Mouse (Mus musculus) embryonic fibroblast, embryonic 13.5 days (primary cell): ENCODE data around the gene Gng8.

ENCODE experiments used
- CTCF ChIP-seq: IDR thresholded peaks from 2 replicates; pipeline ENCODE4 v1.5.1; 2011; ENCODE audit warnings: mild to moderate bottlenecking, control low read depth, low read length, moderate library complexity, borderline replicate concordance; ENCODE audit not compliant: insufficient read depth
- POLR2A ChIP-seq: IDR thresholded peaks from 2 replicates; pipeline ENCODE4 v1.6.1; 2011; ENCODE audit warnings: low read depth, mild to moderate bottlenecking, control low read depth, low read length, moderate library complexity

DNA sequence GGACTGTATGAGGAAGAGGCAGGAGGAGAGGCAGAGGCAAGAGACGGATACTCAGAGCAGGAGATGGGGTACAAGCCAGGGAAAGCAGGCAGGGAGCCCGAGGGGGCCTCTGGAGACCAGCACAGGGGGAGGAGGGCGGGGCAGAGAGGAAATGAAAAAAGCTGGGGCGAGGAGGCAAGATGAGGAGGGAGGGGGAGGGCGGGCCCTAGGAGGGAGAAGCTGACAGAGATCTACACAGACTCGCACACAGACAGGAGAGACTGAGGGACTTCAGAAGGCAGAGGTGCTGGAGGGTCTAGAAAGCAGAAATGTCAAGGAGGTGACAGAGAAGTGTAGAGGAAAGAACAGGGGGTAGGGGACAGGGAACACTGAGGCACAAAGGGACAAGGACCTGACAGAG is 14.7 kb downstream of the Gng8 start, which contains the start of gene Ptgir:
- TF ChIP-seq POLR2A = no peak
- TF ChIP-seq CTCF = no peak
